Mouse (Mus musculus) bone marrow, adult 2 months (tissue): ENCODE data around the gene Cdc14a. TPM values are rescaled to one million over a fixed set of nuclear protein-coding genes. Genes with fewer than 3 reads are reported as not detected.
"Not testable (repeated sequence)": the region's sequence is repeated elsewhere in the genome, so short reads cannot be mapped to it uniquely, and the experiment has no call there.

Experiments used
- H3K27ac ChIP-seq: fragments of 200-500 bp; 2 replicates; pipeline ENCODE4 v1.5.1; 2012; ENCODE audit warnings: low read depth, mild to moderate bottlenecking, control low read depth, inconsistent platforms, low read length; ENCODE audit not compliant: control insufficient read depth, poor library complexity, insufficient read depth
- H3K4me1 ChIP-seq: fragments of 200-500 bp; 2 replicates; pipeline ENCODE4 v1.6.1; 2011; ENCODE audit warnings: low read length; ENCODE audit not compliant: control insufficient read depth, insufficient read depth
- H3K4me3 ChIP-seq: fragments of 200-500 bp; replicated peaks from 2 replicates; pipeline ENCODE3; 2011; ENCODE audit warnings: mild to moderate bottlenecking, low read depth, low read length, control low read depth; ENCODE audit not compliant: control insufficient read depth
- CTCF ChIP-seq: fragments of 200-500 bp; IDR thresholded peaks from 2 replicates; pipeline ENCODE4 v1.5.1; 2011; ENCODE audit warnings: low read length, control low read depth; ENCODE audit not compliant: control insufficient read depth, insufficient read depth
- POLR2A ChIP-seq: fragments of 200-500 bp; IDR thresholded peaks from 2 replicates; pipeline ENCODE4 v1.6.1; 2011; ENCODE audit warnings: low read depth, mild to moderate bottlenecking, control low read depth, low read length, borderline replicate concordance; ENCODE audit not compliant: control insufficient read depth
- WGBS: fragments of 180-500 bp; shearing (Covaris S2); methylation state at CpG from one replicate; pipeline ENCODE4 v1.1.7; 2018; 5-methylcytosine and 5-hydroxymethylcytosine counted together
- polyA plus RNA-seq: library from polyadenylated mRNA; stranded (reverse); fragments of >200 nt; gene quantifications from 2 replicates; pipeline ENCODE4 v1.2.4, GENCODE M21; 2011; ENCODE audit warnings: low replicate concordance; ENCODE audit not compliant: missing spikeins, insufficient read depth, insufficient read length

Gene Cdc14a
- polyA plus RNA-seq, 1 experiment: 7.2 TPM

DNA sequence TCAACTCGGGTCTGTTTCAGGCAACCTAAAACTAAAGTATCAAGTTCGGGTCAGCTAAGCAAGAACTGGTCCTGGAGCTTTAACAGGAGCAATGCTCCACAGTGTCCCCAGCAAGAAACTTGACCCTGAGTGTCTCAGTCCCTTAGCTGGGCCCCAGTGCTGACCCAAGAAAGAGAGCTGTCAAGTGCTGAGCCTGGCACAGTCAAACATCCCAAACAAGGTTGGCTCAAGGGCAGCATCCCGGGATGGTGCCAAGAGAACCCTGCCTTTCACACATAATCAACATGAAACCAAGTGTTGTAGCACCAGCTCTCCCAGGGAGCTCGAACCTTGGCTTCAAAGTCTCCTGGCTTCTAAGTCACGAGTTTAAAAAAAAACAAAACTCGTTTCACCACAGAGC is 71.3 kb downstream of the Cdc14a start:
- H3K27ac ChIP-seq: no peak overlapping the region
- 86% methylated on average over 6 of the region's 6 CpGs for WGBS

DNA sequence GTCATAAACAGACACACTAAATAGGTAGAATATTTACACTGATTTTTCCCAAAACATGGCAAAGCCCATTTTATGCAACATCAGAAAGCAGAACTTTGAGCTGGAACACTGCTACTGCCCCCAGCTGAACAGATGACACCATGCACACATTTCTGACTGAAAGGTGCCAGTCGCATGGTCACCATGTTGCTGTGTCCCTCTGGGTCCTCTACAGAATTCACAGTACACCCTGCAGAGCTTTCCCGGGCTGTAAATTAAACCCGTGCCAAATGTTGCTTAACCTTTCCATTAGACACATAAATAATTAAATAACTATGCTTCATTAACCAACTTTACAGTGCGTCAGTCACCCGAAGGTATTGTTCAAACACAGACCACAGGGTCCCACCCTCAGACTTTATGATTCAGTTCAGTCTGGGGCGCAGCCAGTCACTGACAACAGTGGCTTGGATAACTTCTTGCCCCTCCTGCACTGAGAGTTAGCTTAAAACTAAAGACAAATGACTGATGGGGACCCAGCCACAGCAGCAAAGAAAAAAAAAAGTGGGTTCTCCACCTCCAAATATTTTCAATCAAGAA is 73.4 kb downstream of the Cdc14a start:
- H3K4me3 ChIP-seq: no peak overlapping the region
- TF ChIP-seq POLR2A (no peak), CTCF (no peak)
- WGBS: 88% methylated on average over 6 of the region's 6 CpGs
- no peaks in the 10 kb centered on the region for H3K4me1 ChIP-seq
- H3K27ac ChIP-seq: no peak overlapping the region

More for the DNA sequence above, 71.3 kb downstream of the Cdc14a start:
- H3K4me1 ChIP-seq: no peaks in the 10 kb centered on the region
- TF ChIP-seq POLR2A (no peak), CTCF (no peak)
- no peak overlapping the region for H3K4me3 ChIP-seq

DNA sequence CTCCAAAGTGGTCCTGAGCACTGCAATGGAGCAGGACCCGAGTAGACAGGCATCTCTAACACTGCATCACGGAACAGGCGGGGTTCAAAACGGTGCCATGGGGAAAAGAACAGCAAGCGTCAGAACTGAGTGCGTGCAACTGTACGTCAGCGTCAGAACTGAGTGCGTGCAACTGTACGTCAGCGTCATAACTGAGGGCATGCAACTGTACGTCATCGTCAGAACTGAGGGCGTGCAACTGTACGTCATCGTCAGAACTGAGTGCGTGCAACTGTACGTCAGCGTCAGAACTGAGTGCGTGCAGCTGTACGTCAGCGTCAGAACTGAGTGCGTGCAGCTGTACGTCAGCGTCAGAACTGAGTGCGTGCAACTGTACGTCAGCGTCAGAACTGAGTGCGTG is 76.3 kb downstream of the Cdc14a start:
- 95% methylated on average over 29 of the region's 29 CpGs for WGBS
- H3K4me3 ChIP-seq, H3K4me1 ChIP-seq, H3K27ac ChIP-seq: not testable (repeated sequence)

DNA sequence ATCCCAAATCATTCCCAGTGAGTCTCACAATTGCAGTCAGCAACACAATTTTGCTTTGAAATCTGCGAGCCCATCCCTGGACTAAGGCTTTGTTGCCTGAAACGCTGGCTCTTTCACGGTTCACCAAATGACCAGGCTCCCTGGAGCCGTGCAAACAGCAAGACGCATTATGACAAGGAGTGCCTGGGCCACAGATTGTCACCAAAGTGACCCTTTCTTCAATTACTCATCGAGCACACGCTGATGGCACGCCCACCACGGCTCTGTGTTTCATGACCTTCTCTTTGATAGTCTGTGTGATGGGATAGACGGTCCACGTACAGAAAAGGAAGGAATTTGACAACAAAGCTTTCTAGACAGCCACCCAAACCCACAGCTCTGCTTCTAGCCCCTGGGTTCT is 78.6 kb downstream of the Cdc14a start:
- H3K4me1 ChIP-seq: no peaks in the 10 kb centered on the region; the same call in 1 of the 2 replicates
- no peak overlapping the region for H3K27ac ChIP-seq
- WGBS: 93% methylated on average over 11 of the region's 11 CpGs
- no peak overlapping the region for H3K4me3 ChIP-seq
- TF ChIP-seq CTCF: no peak
- TF ChIP-seq POLR2A: no peak

DNA sequence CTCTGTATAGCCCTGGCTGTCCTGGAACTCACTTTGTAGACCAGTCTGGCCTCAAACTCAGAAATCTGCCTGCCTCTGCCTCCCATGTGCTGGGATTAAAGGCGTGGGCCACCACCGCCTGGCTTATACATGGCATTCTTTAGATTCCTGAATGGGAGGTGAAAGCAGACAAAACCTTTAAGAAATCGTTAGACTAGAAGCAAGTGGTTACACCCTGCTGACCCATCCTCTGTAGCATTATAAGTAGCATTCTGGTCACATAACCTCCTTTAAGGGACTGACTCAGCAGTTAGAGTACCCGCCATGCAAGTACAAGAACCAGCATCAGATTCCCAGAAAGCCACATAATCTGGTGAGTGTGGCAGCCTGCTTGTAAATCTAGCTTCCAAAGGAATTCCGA is 81.6 kb downstream of the Cdc14a start:
- Histone ChIP-seq H3K4me3 (no peak overlapping the region), H3K27ac (no peak overlapping the region), H3K4me1 (peaks cover 5% of the 10 kb centered on the region)
- 87% methylated on average over 5 of the region's 5 CpGs for WGBS
- no peak for TF ChIP-seq POLR2A
- TF ChIP-seq CTCF: no peak

DNA sequence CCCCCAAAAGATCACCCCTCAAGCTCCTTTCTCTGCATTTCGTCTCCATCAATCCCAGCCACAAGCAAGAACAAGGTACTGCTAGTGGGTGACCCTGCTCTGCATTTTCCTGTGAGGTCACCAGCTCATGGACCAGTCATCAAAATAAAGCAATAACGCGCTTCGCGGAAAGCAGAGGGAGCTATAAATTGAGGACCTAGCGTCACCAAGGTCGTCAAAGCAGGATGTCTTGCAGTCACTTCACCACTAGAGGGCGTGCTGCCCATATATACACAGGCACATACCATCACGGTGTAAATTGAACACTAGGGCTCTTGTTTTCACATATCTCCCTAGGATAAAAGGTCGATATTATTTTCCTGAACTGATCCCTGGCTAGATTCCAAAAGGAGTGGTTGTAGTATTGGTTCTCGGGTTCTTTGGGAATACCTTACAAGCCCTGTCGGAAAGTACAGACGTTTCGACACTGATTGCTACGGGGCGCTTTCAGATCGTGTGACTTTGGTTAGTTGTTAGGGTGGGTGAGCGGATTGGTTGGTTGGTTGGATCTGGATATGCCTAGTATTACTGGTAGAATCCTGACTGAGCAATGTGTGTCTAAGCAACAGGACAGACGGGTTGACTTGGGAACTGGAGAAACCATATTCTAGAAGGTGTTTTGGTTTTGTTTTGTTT is 82.7 kb downstream of the Cdc14a start:
- no peak overlapping the region for H3K27ac ChIP-seq
- no peak overlapping the region for H3K4me3 ChIP-seq
- 43% methylated on average over 19 of the region's 19 CpGs for WGBS
- H3K4me1 ChIP-seq: peaks cover 5% of the 10 kb centered on the region
- peak; percentile 91 for TF ChIP-seq CTCF
- no peak for TF ChIP-seq POLR2A

DNA sequence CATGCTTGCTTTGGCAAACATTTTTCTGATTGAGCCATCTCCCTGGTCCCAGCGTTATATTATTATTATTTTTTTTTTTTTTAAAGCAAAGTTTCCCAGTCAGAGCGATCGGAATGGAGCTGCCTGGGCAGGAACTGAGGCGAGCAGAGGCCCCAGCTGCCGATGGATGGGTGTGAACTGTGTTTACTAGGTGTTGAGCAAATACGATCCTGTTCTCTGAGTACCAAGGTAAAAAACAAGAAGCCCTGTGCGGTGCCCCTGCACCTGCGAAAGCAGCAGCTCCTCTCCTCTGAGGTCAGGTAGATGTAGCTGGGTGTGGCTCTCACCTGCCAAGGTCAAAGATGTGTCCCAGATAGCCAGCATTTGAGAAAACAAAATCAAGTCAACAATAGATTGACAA is 83.6 kb downstream of the Cdc14a start:
- TF ChIP-seq CTCF (no peak), POLR2A (no peak)
- no peak overlapping the region for H3K4me3 ChIP-seq
- no peak overlapping the region for H3K27ac ChIP-seq
- 93% methylated on average over 8 of the region's 8 CpGs for WGBS
- peaks cover 5% of the 10 kb centered on the region for H3K4me1 ChIP-seq

DNA sequence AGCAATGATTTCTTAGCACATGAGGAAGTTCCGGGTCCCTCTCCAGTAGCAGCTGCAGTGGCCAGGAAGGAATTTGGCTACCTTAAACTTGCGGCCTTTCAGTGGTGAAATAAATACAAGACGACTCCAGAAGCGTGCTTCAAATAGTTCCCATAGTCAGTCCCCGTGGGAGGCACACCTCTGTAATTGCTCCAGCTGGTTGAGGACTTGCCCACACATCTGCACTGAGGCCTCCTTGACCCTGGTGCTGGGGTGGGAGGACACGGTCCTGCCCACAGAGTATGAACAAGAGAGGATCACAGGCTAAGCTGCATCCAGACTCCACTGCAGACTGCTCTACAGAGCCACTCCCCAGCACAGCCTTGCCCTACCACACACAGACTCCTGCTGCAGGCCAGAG is 85.2 kb downstream of the Cdc14a start:
- 51% methylated on average over 6 of the region's 6 CpGs for WGBS
- H3K4me3 ChIP-seq: no peak overlapping the region
- TF ChIP-seq CTCF (no peak), POLR2A (no peak)
- peak overlapping the region; percentile 58 for H3K27ac ChIP-seq
- peaks cover 5% of the 10 kb centered on the region for H3K4me1 ChIP-seq

DNA sequence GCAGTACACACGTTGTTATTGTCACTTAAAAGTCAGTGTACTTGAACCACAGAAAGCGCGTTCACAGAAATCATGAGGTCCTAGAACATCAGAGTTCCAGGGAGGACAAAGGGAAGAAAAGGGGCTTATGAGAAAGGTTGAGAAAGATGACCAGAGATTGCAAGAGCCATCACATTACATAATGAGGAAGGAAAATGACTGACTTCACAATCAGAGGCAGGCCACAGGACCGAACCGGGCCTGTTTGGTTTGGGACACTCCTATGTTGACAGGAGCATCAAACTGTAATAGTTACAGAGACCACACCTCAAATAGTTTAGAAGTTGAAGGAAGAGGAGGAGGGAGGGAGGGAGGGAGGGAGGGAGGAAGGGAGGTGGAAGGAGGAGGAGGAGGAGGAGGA is 86.0 kb downstream of the Cdc14a start:
- TF ChIP-seq CTCF (no peak), POLR2A (no peak)
- 48% methylated on average over 5 of the region's 5 CpGs for WGBS

More for the DNA sequence above, 86.0 kb downstream of the Cdc14a start:
- Histone ChIP-seq H3K27ac (peak overlapping the region; percentile 45; the same call in 1 of the 2 replicates), H3K4me1 (peaks cover 5% of the 10 kb centered on the region), H3K4me3 (no peak overlapping the region)
